Mouse (Mus musculus): ENCODE results near the gene Smurf1. TPM values are rescaled to one million over a fixed set of nuclear protein-coding genes. Genes with fewer than 3 reads are reported as not detected.

Smurf1 gene
- polyA plus RNA-seq, 1 experiment from 2014 or later, result 9.2 TPM

DNA sequence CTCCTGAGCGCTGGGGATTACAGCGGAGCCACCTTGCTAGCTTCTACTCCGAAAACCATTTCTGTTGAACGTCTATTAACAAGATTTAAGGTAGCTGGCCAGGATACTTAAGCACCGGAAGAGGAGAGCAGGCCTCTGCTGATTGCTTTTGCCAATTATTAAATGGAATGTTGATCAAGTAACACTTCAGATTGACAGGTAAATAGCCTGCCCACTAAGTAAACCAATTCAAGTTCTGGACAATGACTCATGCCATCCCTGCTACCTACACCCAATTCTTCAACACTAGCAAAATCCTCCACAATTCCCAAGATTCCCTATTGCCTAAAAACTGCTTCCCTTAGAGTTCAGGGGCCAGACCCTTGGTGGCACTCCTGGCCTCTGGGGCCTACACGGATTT lies 48.5 kb downstream of the Smurf1 start:
- no peak for DNase-seq (ENCODE audit: low spot score)
- Histone ChIP-seq H3K27me3 (replicated peaks; ENCODE audit: control insufficient read depth, insufficient read depth, low read length) (no peaks in the 10 kb centered on the region), H3K4me1 (replicated peaks; ENCODE audit: control insufficient read depth, insufficient read depth, low read length) (peaks cover 5% of the 10 kb centered on the region), H3K36me3 (ENCODE audit: control insufficient read depth, insufficient read depth, low read length) (no peaks in the 10 kb centered on the region), H3K4me2 (no peak overlapping the region), H3K27ac (ENCODE audit: low read depth, low read length) (no peak overlapping the region), H3K9me3 (ENCODE audit: control insufficient read depth, low read length) (no peaks in the 10 kb centered on the region), H3K4me3 (ENCODE audit: low read depth, low read length) (no peak overlapping the region), H3K9ac (ENCODE audit: low read depth, low read length) (no peak overlapping the region)
- WGBS, result 81% methylated on average over 6 of the region's 6 CpGs
- no peak for ATAC-seq (replicated peaks; ENCODE audit: low FRiP score)

DNA sequence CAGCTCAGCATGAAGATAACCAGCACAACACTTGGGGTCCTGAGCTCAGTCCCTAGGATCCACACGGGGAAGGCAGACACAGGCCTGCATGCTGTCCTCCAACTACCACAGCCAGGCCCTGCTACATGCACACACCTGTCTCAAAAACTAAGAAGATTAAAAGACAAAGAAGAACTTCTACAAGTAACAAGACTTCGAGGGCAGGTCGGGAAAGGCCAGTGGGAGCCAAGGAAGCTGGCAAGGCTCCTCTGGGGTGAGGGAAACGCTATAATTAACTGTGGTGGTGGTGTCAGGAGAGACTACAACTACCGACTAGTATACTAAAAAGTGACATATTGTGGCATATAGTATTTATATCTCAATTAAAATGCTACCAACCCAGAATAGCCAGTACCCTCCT lies 49.8 kb downstream of the Smurf1 start:
- Histone ChIP-seq H3K4me2 (no peak overlapping the region), H3K9me3 (ENCODE audit: control insufficient read depth, low read length) (no peaks in the 10 kb centered on the region), H3K4me3 (ENCODE audit: low read depth, low read length) (no peak overlapping the region), H3K27ac (ENCODE audit: low read depth, low read length) (no peak overlapping the region), H3K27me3 (replicated peaks; ENCODE audit: control insufficient read depth, insufficient read depth, low read length) (no peaks in the 10 kb centered on the region), H3K36me3 (ENCODE audit: control insufficient read depth, insufficient read depth, low read length) (no peaks in the 10 kb centered on the region), H3K9ac (ENCODE audit: low read depth, low read length) (no peak overlapping the region), H3K4me1 (replicated peaks; ENCODE audit: control insufficient read depth, insufficient read depth, low read length) (peaks cover 5% of the 10 kb centered on the region)
- ATAC-seq (replicated peaks; ENCODE audit: low FRiP score) (no peak), DNase-seq (ENCODE audit: low spot score) (no peak)
- 72% methylated on average over 5 of the region's 5 CpGs for WGBS

DNA sequence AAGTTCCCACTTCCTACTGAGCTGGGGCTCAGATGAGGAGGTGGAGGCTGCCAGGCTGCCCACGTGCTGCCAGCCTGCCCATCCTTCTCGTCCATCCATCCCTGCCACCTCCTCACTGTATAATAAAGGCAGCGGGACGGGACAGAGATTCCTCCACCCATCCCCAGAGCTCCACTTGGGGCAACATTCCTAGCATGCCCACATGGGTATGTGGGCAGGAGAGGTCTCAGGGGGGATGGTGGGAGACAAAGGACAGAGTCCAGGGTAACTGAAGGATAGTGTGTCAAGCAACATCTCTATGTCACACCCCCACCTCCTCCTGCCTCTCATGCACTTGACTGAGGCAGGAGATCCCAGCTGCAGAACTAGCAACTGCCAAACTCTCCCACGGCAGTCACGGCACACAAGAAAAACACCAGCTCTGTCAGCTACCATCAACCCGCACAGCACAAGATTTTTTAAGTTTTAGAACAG lies 51.2 kb downstream of the Smurf1 start:
- no peak overlapping the region for H3K4me2 ChIP-seq
- no peaks in the 10 kb centered on the region for H3K27me3 ChIP-seq (replicated peaks; ENCODE audit: control insufficient read depth, insufficient read depth, low read length)
- H3K4me1 ChIP-seq (replicated peaks; ENCODE audit: control insufficient read depth, insufficient read depth, low read length), result peaks cover 8% of the 10 kb centered on the region
- 63% methylated on average over 7 of the region's 7 CpGs for WGBS
- ATAC-seq (replicated peaks; ENCODE audit: low FRiP score) (no peak), DNase-seq (ENCODE audit: low spot score) (no peak)
- no peak overlapping the region for H3K27ac ChIP-seq (ENCODE audit: low read depth, low read length)
- no peaks in the 10 kb centered on the region for H3K36me3 ChIP-seq (ENCODE audit: control insufficient read depth, insufficient read depth, low read length)
- H3K9me3 ChIP-seq (ENCODE audit: control insufficient read depth, low read length), result no peaks in the 10 kb centered on the region
- no peak overlapping the region for H3K4me3 ChIP-seq (ENCODE audit: low read depth, low read length)
- H3K9ac ChIP-seq (ENCODE audit: low read depth, low read length), result no peak overlapping the region

DNA sequence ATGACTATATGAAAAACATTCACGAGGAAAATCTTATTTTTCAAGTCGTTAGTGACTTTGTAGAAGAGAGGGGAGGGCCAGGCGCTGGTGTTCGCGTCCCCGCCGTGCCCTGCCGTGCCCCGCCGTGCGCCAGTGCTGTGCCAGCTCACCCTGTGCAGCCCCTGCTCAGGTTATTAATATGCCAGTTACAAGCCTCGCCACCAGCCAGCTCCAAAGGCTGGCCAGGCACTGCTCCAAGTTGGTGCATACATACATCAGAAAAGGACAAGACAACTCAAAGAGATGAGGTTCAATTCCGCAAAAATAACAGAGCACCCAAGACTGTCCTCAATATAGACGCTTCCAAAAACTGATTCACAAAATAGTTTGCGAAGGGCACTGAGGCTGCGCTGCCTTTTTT lies 51.7 kb downstream of the Smurf1 start:
- no peak for DNase-seq (ENCODE audit: low spot score)
- Histone ChIP-seq H3K27me3 (replicated peaks; ENCODE audit: control insufficient read depth, insufficient read depth, low read length) (no peaks in the 10 kb centered on the region), H3K4me3 (ENCODE audit: low read depth, low read length) (no peak overlapping the region), H3K9ac (ENCODE audit: low read depth, low read length) (no peak overlapping the region), H3K9me3 (ENCODE audit: control insufficient read depth, low read length) (no peaks in the 10 kb centered on the region), H3K4me1 (replicated peaks; ENCODE audit: control insufficient read depth, insufficient read depth, low read length) (peaks cover 8% of the 10 kb centered on the region), H3K27ac (ENCODE audit: low read depth, low read length) (no peak overlapping the region), H3K4me2 (no peak overlapping the region), H3K36me3 (ENCODE audit: control insufficient read depth, insufficient read depth, low read length) (no peaks in the 10 kb centered on the region)
- WGBS, result 90% methylated on average over 16 of the region's 16 CpGs
- ATAC-seq (replicated peaks; ENCODE audit: low FRiP score), result no peak

DNA sequence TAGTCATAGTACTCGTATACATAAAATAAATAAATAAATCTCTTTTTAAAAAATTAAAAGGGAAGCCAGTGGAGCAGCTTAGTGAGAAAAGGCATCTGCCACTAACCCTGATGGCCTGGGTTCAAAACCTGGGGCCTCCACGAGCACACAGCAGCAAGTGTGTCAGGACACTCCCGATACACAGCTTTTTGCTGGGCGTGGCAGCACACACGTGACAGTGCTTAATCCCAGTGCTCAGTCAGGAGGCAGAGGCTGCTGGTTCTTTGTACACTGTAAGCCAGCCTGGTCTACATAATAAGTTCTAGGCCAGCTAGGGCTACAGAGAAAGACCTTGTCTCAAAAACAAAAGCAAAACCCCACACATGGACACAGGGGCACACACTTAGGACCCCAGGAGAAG lies 52.3 kb downstream of the Smurf1 start:
- Histone ChIP-seq H3K4me3 (ENCODE audit: low read depth, low read length) (no peak overlapping the region), H3K27ac (ENCODE audit: low read depth, low read length) (no peak overlapping the region), H3K9me3 (ENCODE audit: control insufficient read depth, low read length) (no peaks in the 10 kb centered on the region), H3K4me2 (no peak overlapping the region), H3K36me3 (ENCODE audit: control insufficient read depth, insufficient read depth, low read length) (no peaks in the 10 kb centered on the region), H3K9ac (ENCODE audit: low read depth, low read length) (no peak overlapping the region), H3K27me3 (replicated peaks; ENCODE audit: control insufficient read depth, insufficient read depth, low read length) (no peaks in the 10 kb centered on the region), H3K4me1 (replicated peaks; ENCODE audit: control insufficient read depth, insufficient read depth, low read length) (peaks cover 8% of the 10 kb centered on the region)
- DNase-seq (ENCODE audit: low spot score), result no peak
- 82% methylated on average over 5 of the region's 5 CpGs for WGBS
- no peak for ATAC-seq (replicated peaks; ENCODE audit: low FRiP score)

DNA sequence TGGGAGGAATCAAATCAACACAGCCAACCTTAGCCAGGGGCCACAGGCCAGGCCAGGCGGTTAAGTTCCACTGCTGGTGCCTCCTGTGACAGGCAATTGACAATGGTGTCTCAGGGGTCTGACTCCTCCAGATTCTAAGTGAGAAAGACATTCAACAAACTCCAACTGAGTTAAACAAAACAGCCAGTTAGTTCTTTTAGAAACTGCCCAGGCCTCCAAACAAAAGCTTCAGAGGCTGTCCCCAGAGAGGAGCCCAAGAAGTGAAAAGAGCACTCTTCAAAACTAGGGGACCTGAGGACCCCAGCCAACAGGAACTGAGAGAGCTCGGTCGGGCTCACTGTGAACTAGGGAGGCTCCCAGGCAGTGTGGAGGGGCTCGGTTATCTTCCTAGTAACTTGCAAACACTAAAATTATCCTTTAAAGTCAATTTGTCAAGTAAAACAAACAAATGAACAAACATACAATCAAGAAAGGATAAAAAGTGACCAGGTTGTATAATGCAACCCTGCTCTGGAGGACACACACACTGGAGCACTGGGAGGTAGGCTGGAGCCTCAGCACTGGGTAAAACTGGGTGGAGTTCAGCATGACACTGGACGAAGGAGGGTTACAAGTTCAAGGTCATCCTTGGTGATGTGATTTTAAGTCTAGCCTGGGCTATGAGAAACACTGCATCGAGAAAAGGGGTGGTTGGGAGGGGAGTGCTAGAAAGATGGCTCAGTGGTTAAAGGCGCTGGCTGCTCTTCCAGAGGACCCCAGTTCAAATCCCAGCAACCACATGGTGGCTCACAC lies 52.9 kb downstream of the Smurf1 start:
- no peak overlapping the region for H3K4me3 ChIP-seq (ENCODE audit: low read depth, low read length)
- peaks cover 8% of the 10 kb centered on the region for H3K4me1 ChIP-seq (replicated peaks; ENCODE audit: control insufficient read depth, insufficient read depth, low read length)
- DNase-seq (ENCODE audit: low spot score) (no peak), ATAC-seq (replicated peaks; ENCODE audit: low FRiP score) (no peak)
- no peaks in the 10 kb centered on the region for H3K27me3 ChIP-seq (replicated peaks; ENCODE audit: control insufficient read depth, insufficient read depth, low read length)
- 71% methylated on average over 7 of the region's 7 CpGs for WGBS
- no peak overlapping the region for H3K9ac ChIP-seq (ENCODE audit: low read depth, low read length)
- H3K4me2 ChIP-seq, result no peak overlapping the region
- H3K27ac ChIP-seq (ENCODE audit: low read depth, low read length), result no peak overlapping the region
- no peaks in the 10 kb centered on the region for H3K36me3 ChIP-seq (ENCODE audit: control insufficient read depth, insufficient read depth, low read length)
- no peaks in the 10 kb centered on the region for H3K9me3 ChIP-seq (ENCODE audit: control insufficient read depth, low read length)

DNA sequence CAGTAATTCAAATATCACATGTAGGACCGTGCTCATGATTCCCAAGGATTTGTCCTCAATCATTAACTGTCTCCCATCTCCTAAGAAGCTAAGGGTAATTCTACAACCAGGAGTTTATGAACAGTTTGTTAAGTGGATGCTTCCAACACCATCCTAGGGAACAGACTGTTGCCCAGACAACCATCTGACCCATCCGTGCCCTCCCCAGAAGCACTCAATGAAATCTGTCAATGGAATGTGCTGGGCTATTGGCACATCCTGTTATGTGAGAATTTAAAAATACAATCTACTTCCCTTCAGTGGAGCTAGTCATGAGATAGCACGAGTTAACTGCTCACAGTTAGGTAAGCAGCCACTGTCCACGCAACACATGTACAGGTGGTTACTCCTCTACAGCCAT lies 56.1 kb downstream of the Smurf1 start:
- Histone ChIP-seq H3K4me1 (replicated peaks; ENCODE audit: control insufficient read depth, insufficient read depth, low read length) (peaks cover 7% of the 10 kb centered on the region), H3K27me3 (replicated peaks; ENCODE audit: control insufficient read depth, insufficient read depth, low read length) (no peaks in the 10 kb centered on the region), H3K4me2 (no peak overlapping the region), H3K9ac (ENCODE audit: low read depth, low read length) (no peak overlapping the region), H3K36me3 (ENCODE audit: control insufficient read depth, insufficient read depth, low read length) (no peaks in the 10 kb centered on the region), H3K9me3 (ENCODE audit: control insufficient read depth, low read length) (no peaks in the 10 kb centered on the region), H3K4me3 (ENCODE audit: low read depth, low read length) (no peak overlapping the region), H3K27ac (ENCODE audit: low read depth, low read length) (no peak overlapping the region)
- DNase-seq (ENCODE audit: low spot score) (no peak), ATAC-seq (replicated peaks; ENCODE audit: low FRiP score) (no peak)
- WGBS, result 79% methylated on average over 4 of the region's 4 CpGs

DNA sequence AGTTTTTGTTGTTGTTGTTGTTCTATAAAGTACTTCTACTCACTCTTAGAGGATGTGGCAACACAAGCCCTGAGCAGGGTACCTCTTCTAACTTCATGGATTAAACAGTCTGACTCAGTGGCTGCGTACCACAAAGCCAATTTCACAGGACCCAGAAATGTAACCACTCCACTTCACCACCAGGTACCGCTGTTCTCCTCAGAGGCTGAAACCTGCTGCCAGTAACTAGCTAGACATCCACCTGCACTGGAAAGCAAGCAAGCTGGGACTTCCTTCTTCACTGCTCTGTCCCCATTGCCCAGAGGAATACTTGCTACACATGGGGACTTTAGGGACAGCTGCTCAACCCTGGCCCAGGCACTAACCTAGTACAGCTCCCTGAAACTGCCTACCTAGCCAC lies 58.1 kb downstream of the Smurf1 start:
- Histone ChIP-seq H3K27ac (ENCODE audit: low read depth, low read length) (no peak overlapping the region), H3K4me2 (no peak overlapping the region), H3K4me1 (replicated peaks; ENCODE audit: control insufficient read depth, insufficient read depth, low read length) (peaks cover 5% of the 10 kb centered on the region; the same call in 1 of the 2 replicates), H3K27me3 (replicated peaks; ENCODE audit: control insufficient read depth, insufficient read depth, low read length) (no peaks in the 10 kb centered on the region), H3K9me3 (ENCODE audit: control insufficient read depth, low read length) (no peaks in the 10 kb centered on the region), H3K4me3 (ENCODE audit: low read depth, low read length) (no peak overlapping the region), H3K9ac (ENCODE audit: low read depth, low read length) (no peak overlapping the region), H3K36me3 (ENCODE audit: control insufficient read depth, insufficient read depth, low read length) (no peaks in the 10 kb centered on the region)
- WGBS, result 73% methylated on average over 2 of the region's 2 CpGs
- DNase-seq (ENCODE audit: low spot score) (no peak), ATAC-seq (replicated peaks; ENCODE audit: low FRiP score) (no peak)
